Mouse (Mus musculus) liver, adult (tissue): Measurements from ENCODE around the gene Ywhaq.

Experiments
- GATA4 ChIP-seq: IDR thresholded peaks from 2 replicates; pipeline ENCODE4 v1.6.1; 2014; ENCODE audit warnings: mild to moderate bottlenecking, low read length; ENCODE audit not compliant: insufficient replicate concordance

The Ywhaq gene

GRCm38 (mm10) chr12:21426065-21426940, 8.9 kb upstream of the Ywhaq start:
- TF ChIP-seq GATA4, result no peak

- TF ChIP-seq GATA4, result no peak
These were observed 7.2 kb upstream of the Ywhaq start for GRCm38 (mm10) chr12:21424683-21425082.

GRCm38 (mm10) chr12:21418621-21419131, 1.2 kb upstream of the Ywhaq start:
- TF ChIP-seq GATA4, result no peak

GRCm38 (mm10) chr12:21418083-21418482, 646 bp upstream of the Ywhaq start:
- TF ChIP-seq GATA4, result no peak

GRCm38 (mm10) chr12:21416506-21416905, 931 bp downstream of the Ywhaq start:
- no peak for TF ChIP-seq GATA4

- no peak for TF ChIP-seq GATA4
These were observed 6.8 kb downstream of the Ywhaq start for GRCm38 (mm10) chr12:21410620-21411019.

GRCm38 (mm10) chr12:21409651-21410050, 7.8 kb downstream of the Ywhaq start:
- TF ChIP-seq GATA4, result no peak

- no peak for TF ChIP-seq GATA4
These were observed 8.6 kb downstream of the Ywhaq start for GRCm38 (mm10) chr12:21408789-21409367.

GRCm38 (mm10) chr12:21402771-21403170, 14.7 kb downstream of the Ywhaq start:
- TF ChIP-seq GATA4, result no peak

GRCm38 (mm10) chr12:21386201-21386600, 31.2 kb downstream of the Ywhaq start:
- TF ChIP-seq GATA4, result no peak

GRCm38 (mm10) chr12:21375376-21376157, 41.9 kb downstream of the Ywhaq start:
- TF ChIP-seq GATA4, result no peak

GRCm38 (mm10) chr12:21373820-21374475, 43.5 kb downstream of the Ywhaq start:
- no peak for TF ChIP-seq GATA4

- TF ChIP-seq GATA4, result peak; percentile 70; the same call in 1 of the 2 replicates
These were observed 44.2 kb downstream of the Ywhaq start, which contains the start of gene Adam17 for GRCm38 (mm10) chr12:21373100-21373819. Gene Adam17, minus strand, starts transcription at chr12:21373632.

GRCm38 (mm10) chr12:21370035-21370611, 47.3 kb downstream of the Ywhaq start:
- no peak for TF ChIP-seq GATA4
